Mouse (Mus musculus) heart, adult 8-10 months (tissue): Measurements from ENCODE around the gene Yjefn3. TPM values are rescaled to one million over a fixed set of nuclear protein-coding genes. Genes with fewer than 3 reads are reported as not detected.

Experiments used
- total RNA-seq, 4 experiments: library from RNA; stranded (reverse); gene quantifications; 2 replicates each; pipeline ENCODE4 v1.2.4; 2022

The Yjefn3 gene
- total RNA-seq, 4 experiments from 2014 or later: 9.5 to 16.7 (median 13.2) TPM

Other genes with a start within 250 kb of the Yjefn3 start
- 1 to 10 TPM; 1.2 to 1.3 (median 1.3) TPM for gene Zfp964, start 248.2 kb downstream of the Yjefn3 start, total RNA-seq
- gene Zfp869, start 192.0 kb downstream of the Yjefn3 start, total RNA-seq: 10 to 100 TPM; 13.5 to 19.5 (median 14.7) TPM
- gene Zfp963, start 152.7 kb downstream of the Yjefn3 start, total RNA-seq: 1 to 10 TPM; 2.1 to 2.9 (median 2.6) TPM
- gene Gm20422, start 127.8 kb downstream of the Yjefn3 start, total RNA-seq: 1 to 10 TPM in 2 of 4 experiments, under 1 TPM in 1, not detected in 1; 0.57 to 1.9 (median 1.1) TPM
- gene Atp13a1, start 111.5 kb downstream of the Yjefn3 start, total RNA-seq: 10 to 100 TPM; 12.5 to 13.6 (median 13.4) TPM
- 10 to 100 TPM; 13.7 to 15.6 (median 15.0) TPM for gene Zfp866, start 111.5 kb downstream of the Yjefn3 start, total RNA-seq
- gene Gmip, start 94.0 kb downstream of the Yjefn3 start, total RNA-seq: 1 to 10 TPM; 4.1 to 6.9 (median 4.8) TPM
- under 1 TPM in 3 of 4 experiments, not detected in 1; 0.22 to 0.31 (median 0.26) TPM for gene Lpar2, start 80.3 kb downstream of the Yjefn3 start, total RNA-seq
- gene Pbx4, start 70.2 kb downstream of the Yjefn3 start, total RNA-seq: under 1 TPM in 2 of 4 experiments, not detected in 2; 0.29 to 1.00 TPM
- 1 to 10 TPM; 1.3 to 3.1 (median 2.4) TPM for gene Cilp2, start 15.0 kb downstream of the Yjefn3 start, total RNA-seq
- gene Tssk6, start 528 bp downstream of the Yjefn3 start, total RNA-seq: under 1 TPM in 1 of 4 experiments, not detected in 3; 0.19 TPM
- gene Ndufa13, start 154 bp downstream of the Yjefn3 start, total RNA-seq: 100 to 1,000 TPM; 373 to 528 (median 455) TPM
- gene Gatad2a, start 93.7 kb upstream of the Yjefn3 start, total RNA-seq: 10 to 100 TPM; 28.0 to 31.2 (median 30.0) TPM
- gene Mau2, start 140.0 kb upstream of the Yjefn3 start, total RNA-seq: 10 to 100 TPM; 29.6 to 34.3 (median 31.3) TPM
- 10 to 100 TPM; 17.0 to 21.6 (median 19.1) TPM for gene Sugp1, start 140.1 kb upstream of the Yjefn3 start, total RNA-seq
- under 1 TPM; 0.44 to 0.90 (median 0.72) TPM for gene Tm6sf2, start 170.2 kb upstream of the Yjefn3 start, total RNA-seq
- gene Hapln4, start 180.7 kb upstream of the Yjefn3 start, total RNA-seq: under 1 TPM in 1 of 4 experiments, not detected in 3; 0.06 TPM
- under 1 TPM in 1 of 4 experiments, not detected in 3; 0.13 TPM for gene Ncan, start 218.2 kb upstream of the Yjefn3 start, total RNA-seq
- gene Nr2c2ap, start 228.6 kb upstream of the Yjefn3 start, total RNA-seq: 1 to 10 TPM; 7.5 to 8.9 (median 8.4) TPM
- gene Rfxank, start 236.4 kb upstream of the Yjefn3 start, total RNA-seq: 10 to 100 TPM; 16.7 to 22.7 (median 18.8) TPM
- gene Borcs8, start 236.8 kb upstream of the Yjefn3 start, total RNA-seq: 10 to 100 TPM; 17.9 to 23.3 (median 23.2) TPM
- gene Mef2b, start 237.0 kb upstream of the Yjefn3 start, total RNA-seq: under 1 TPM in 3 of 4 experiments, not detected in 1; 0.25 to 0.78 (median 0.29) TPM